Mouse (Mus musculus) frontal cortex, postnatal 25 days (tissue): ENCODE results near the gene Ceacam20.
A peak's percentile ranks its signal among the peaks of the same experiment; 100 is the strongest.
"Not testable (repeated sequence)": the region's sequence is repeated elsewhere in the genome, so short reads cannot be mapped to it uniquely, and the experiment has no call there.

Source experiments
- DNase-seq, 2 experiments: peaks; one replicate each; pipeline ENCODE4 v3.0.0; 2022; ENCODE audit warnings: low spot score in 2 of 2

Gene Ceacam20

GRCm38 (mm10) chr7:19964985-19965579 lies at the start of gene Ceacam20:
Ceacam20 (plus strand) TSS chr7:19965412.
- DNase-seq = no peak

- no peak for DNase-seq
Measured at GRCm38 (mm10) chr7:19920166-19920505, 45.1 kb upstream of the Ceacam20 start.

GRCm38 (mm10) chr7:19920506-19921261 lies 44.5 kb upstream of the Ceacam20 start, which contains the start of gene Pvr:
Pvr (minus strand) TSS chr7:19921160.
- peak; percentile 50 to 69 for DNase-seq

- no peak for DNase-seq
Measured at GRCm38 (mm10) chr7:19923354-19923753, 41.9 kb upstream of the Ceacam20 start.

- DNase-seq = no peak
Measured at GRCm38 (mm10) chr7:19923797-19924196, 41.4 kb upstream of the Ceacam20 start.

- DNase-seq = no peak
Measured at GRCm38 (mm10) chr7:19925376-19925775, 39.8 kb upstream of the Ceacam20 start.

GRCm38 (mm10) chr7:19926849-19927480 lies 38.2 kb upstream of the Ceacam20 start:
- no peak for DNase-seq

- no peak for DNase-seq
Measured at GRCm38 (mm10) chr7:19928486-19928885, 36.7 kb upstream of the Ceacam20 start.

- DNase-seq = not testable (repeated sequence)
Measured at GRCm38 (mm10) chr7:19930481-19930880, 34.7 kb upstream of the Ceacam20 start.

GRCm38 (mm10) chr7:19932133-19932876 lies 32.9 kb upstream of the Ceacam20 start:
- DNase-seq = no peak

- DNase-seq = peak; percentile 65 to 74
Measured at GRCm38 (mm10) chr7:19932877-19933809, 32.1 kb upstream of the Ceacam20 start.

- no peak for DNase-seq
Measured at GRCm38 (mm10) chr7:19935171-19935751, 30.0 kb upstream of the Ceacam20 start.

- DNase-seq = no peak
Measured at GRCm38 (mm10) chr7:19935961-19936360, 29.3 kb upstream of the Ceacam20 start.

- no peak for DNase-seq
Measured at GRCm38 (mm10) chr7:19937229-19937821, 27.9 kb upstream of the Ceacam20 start.

GRCm38 (mm10) chr7:19939555-19940235 lies 25.5 kb upstream of the Ceacam20 start:
- DNase-seq = peak in 1 of 2 experiments; percentile 20

GRCm38 (mm10) chr7:19940256-19940655 lies 25.0 kb upstream of the Ceacam20 start:
- no peak for DNase-seq

- no peak for DNase-seq
Measured at GRCm38 (mm10) chr7:19944709-19945108, 20.5 kb upstream of the Ceacam20 start.

GRCm38 (mm10) chr7:19945201-19945600 lies 20.0 kb upstream of the Ceacam20 start:
- DNase-seq = no peak

- no peak for DNase-seq
Measured at GRCm38 (mm10) chr7:19945821-19946515, 19.2 kb upstream of the Ceacam20 start.
